Comparison of ENCODE assay signal across 16 mouse cellular contexts in genomic region chr5:74229775-74230413, GRCm38 (mm10). TPM values are rescaled to one million over a fixed set of nuclear protein-coding genes. Genes with fewer than 3 reads are reported as not detected.
DNase-seq lines count a peak whose midpoint lies in the region; ATAC-seq and TF ChIP-seq lines count a peak whose summit lies in the region.
"Had no signal": no experiment of that assay in that cellular context is flagged by ENCODE, and none has a peak within 500 bp of the region (broad histone marks: within the 10 kb centered on the region; RNA-seq: fewer than 3 reads in every experiment).

No protein-coding gene starts in this region.

- H3K4me2 ChIP-seq in hindbrain, embryonic 11.5 days (replicated peaks; ENCODE audit: low read depth, low read length) = no peak overlapping the region
- H3K4me2 ChIP-seq in hindbrain, embryonic 14.5 days (replicated peaks) = no peak overlapping the region
- H3K4me2 ChIP-seq in lung, postnatal 0 days (replicated peaks; ENCODE audit: low read depth, low read length) = no peak overlapping the region
- H3K4me2 ChIP-seq in midbrain, postnatal 0 days (ENCODE audit: low read depth, low read length, poor library complexity, severe bottlenecking) = no peak overlapping the region
- H3K4me2 ChIP-seq: embryonic facial prominence, embryonic 15.5 days had no signal

- H3K9ac ChIP-seq in hindbrain, embryonic 11.5 days (ENCODE audit: low read depth, low read length) = no peak overlapping the region
- no peak overlapping the region for H3K9ac ChIP-seq in hindbrain, embryonic 14.5 days
- H3K9ac ChIP-seq in lung, postnatal 0 days (replicated peaks; ENCODE audit: low read depth) = no peak overlapping the region
- no peak overlapping the region for H3K9ac ChIP-seq in midbrain, postnatal 0 days (replicated peaks; ENCODE audit: low read length, poor library complexity, severe bottlenecking)
- H3K9ac ChIP-seq: embryonic facial prominence, embryonic 15.5 days had no signal

- no peak for DNase-seq in heart, embryonic 10.5 days (ENCODE audit: low spot score)
- no peak for DNase-seq in heart, postnatal 25 days (ENCODE audit: low spot score)
- no peak for DNase-seq in hindbrain, embryonic 11.5 days (ENCODE audit: low spot score)
- DNase-seq in hindbrain, embryonic 14.5 days (ENCODE audit: low spot score) = no peak
- no peak for DNase-seq in lung, postnatal 0 days (ENCODE audit: low spot score)
- no peak for DNase-seq in lung, adult 18-20 months
- DNase-seq in midbrain, postnatal 0 days (ENCODE audit: low spot score) = no peak
- no peak for DNase-seq in adrenal gland, postnatal 14 days
- DNase-seq: adrenal gland, postnatal 25 days; cerebellum, adult 8-10 months; kidney, postnatal 36 days; right cerebral cortex, adult 18-20 months; thymus, postnatal 36 days had no signal

- peaks cover 20% of the 10 kb centered on the region for H3K4me1 ChIP-seq in heart, embryonic 10.5 days
- H3K4me1 ChIP-seq in hindbrain, embryonic 11.5 days (replicated peaks; ENCODE audit: control insufficient read depth, insufficient read depth, low read length) = peaks cover 2% of the 10 kb centered on the region
- 0 out of 2 replicates have a peak, but pooled peaks cover 6% of the 10 kb centered on the region for H3K4me1 ChIP-seq in hindbrain, embryonic 14.5 days (replicated peaks; ENCODE audit: control insufficient read depth, insufficient read depth, low read length)
- H3K4me1 ChIP-seq in lung, postnatal 0 days (ENCODE audit: insufficient read depth, low read depth, low read length) = no peaks in the 10 kb centered on the region; the same call in 1 of the 2 replicates
- no peaks in the 10 kb centered on the region for H3K4me1 ChIP-seq in midbrain, postnatal 0 days (ENCODE audit: insufficient read depth, low read length)

- peak overlapping the region; percentile 83 for H3K27ac ChIP-seq in heart, embryonic 10.5 days
- no peak overlapping the region for H3K27ac ChIP-seq in hindbrain, embryonic 11.5 days (ENCODE audit: low read depth, low read length)
- no peak overlapping the region for H3K27ac ChIP-seq in hindbrain, embryonic 14.5 days
- H3K27ac ChIP-seq in lung, postnatal 0 days (ENCODE audit: low read length) = no peak overlapping the region
- no peak overlapping the region for H3K27ac ChIP-seq in midbrain, postnatal 0 days (ENCODE audit: low read depth, low read length)
- H3K27ac ChIP-seq: embryonic facial prominence, embryonic 15.5 days had no signal

- H3K36me3 ChIP-seq in heart, embryonic 10.5 days = no peaks in the 10 kb centered on the region
- H3K36me3 ChIP-seq in hindbrain, embryonic 11.5 days (ENCODE audit: control insufficient read depth, insufficient read depth, low read length) = no peaks in the 10 kb centered on the region
- H3K36me3 ChIP-seq in hindbrain, embryonic 14.5 days (replicated peaks; ENCODE audit: control insufficient read depth, insufficient read depth) = no peaks in the 10 kb centered on the region
- no peaks in the 10 kb centered on the region for H3K36me3 ChIP-seq in lung, postnatal 0 days (ENCODE audit: insufficient read depth, low read length)
- H3K36me3 ChIP-seq in midbrain, postnatal 0 days (ENCODE audit: insufficient read depth, low read length) = no peaks in the 10 kb centered on the region
- H3K36me3 ChIP-seq: embryonic facial prominence, embryonic 15.5 days had no signal

- intact Hi-C loops in heart, postnatal 25 days (cut with DNase I) = no loop called here

- peak; percentile 14; the same call in 1 of the 2 replicates for ATAC-seq in hindbrain, embryonic 11.5 days (ENCODE audit: low FRiP score)
- ATAC-seq in hindbrain, embryonic 14.5 days (ENCODE audit: low FRiP score) = no peak
- ATAC-seq in lung, postnatal 0 days = 0 out of 2 replicates have a peak, but pooled peaks have one; percentile 1
- ATAC-seq in midbrain, postnatal 0 days (ENCODE audit: low FRiP score) = 0 out of 2 replicates have a peak, but pooled peaks have one; percentile 38
- ATAC-seq: intestine, embryonic 16.5 days had no signal

- whole genome bisulfite sequencing in heart, embryonic 10.5 days = 28% methylated on average over 11 of the region's 11 CpGs
- WGBS in hindbrain, embryonic 11.5 days = 54% methylated on average over 11 of the region's 11 CpGs
- 44% methylated on average over 11 of the region's 11 CpGs for WGBS in hindbrain, embryonic 14.5 days
- WGBS in lung, postnatal 0 days = 38% methylated on average over 11 of the region's 11 CpGs
- WGBS in midbrain, postnatal 0 days = 52% methylated on average over 11 of the region's 11 CpGs

- no peaks in the 10 kb centered on the region for H3K27me3 ChIP-seq in heart, embryonic 10.5 days (ENCODE audit: insufficient read depth, poor library complexity, severe bottlenecking)
- no peaks in the 10 kb centered on the region for H3K27me3 ChIP-seq in hindbrain, embryonic 11.5 days (ENCODE audit: control insufficient read depth, insufficient read depth, low read length)
- H3K27me3 ChIP-seq in hindbrain, embryonic 14.5 days (ENCODE audit: control insufficient read depth, insufficient read depth, low read length) = no peaks in the 10 kb centered on the region
- no peaks in the 10 kb centered on the region for H3K27me3 ChIP-seq in lung, postnatal 0 days (replicated peaks; ENCODE audit: insufficient read depth, low read length)
- no peaks in the 10 kb centered on the region for H3K27me3 ChIP-seq in midbrain, postnatal 0 days (ENCODE audit: insufficient read depth, low read length)
- H3K27me3 ChIP-seq: embryonic facial prominence, embryonic 15.5 days had no signal

- no peak for TF ChIP-seq CTCF in lung, postnatal 0 days (IDR thresholded peaks at IDR 0.05)
- no peak for TF ChIP-seq CTCF in midbrain, postnatal 0 days (IDR thresholded peaks at IDR 0.05)

- H3K9me3 ChIP-seq in heart, embryonic 10.5 days = no peaks in the 10 kb centered on the region
- H3K9me3 ChIP-seq in hindbrain, embryonic 11.5 days (ENCODE audit: control insufficient read depth, low read length) = no peaks in the 10 kb centered on the region
- H3K9me3 ChIP-seq in hindbrain, embryonic 14.5 days (ENCODE audit: control insufficient read depth, low read length) = no peaks in the 10 kb centered on the region
- no peaks in the 10 kb centered on the region for H3K9me3 ChIP-seq in lung, postnatal 0 days (ENCODE audit: low read length)
- no peaks in the 10 kb centered on the region for H3K9me3 ChIP-seq in midbrain, postnatal 0 days (ENCODE audit: low read length)
- H3K9me3 ChIP-seq: embryonic facial prominence, embryonic 15.5 days had no signal

- no peak overlapping the region for H3K4me3 ChIP-seq in heart, embryonic 10.5 days
- H3K4me3 ChIP-seq in hindbrain, embryonic 11.5 days (ENCODE audit: low read depth, low read length) = no peak overlapping the region
- H3K4me3 ChIP-seq in hindbrain, embryonic 14.5 days (replicated peaks; ENCODE audit: low read length) = no peak overlapping the region
- no peak overlapping the region for H3K4me3 ChIP-seq in lung, postnatal 0 days (ENCODE audit: low read depth, low read length)
- no peak overlapping the region for H3K4me3 ChIP-seq in midbrain, postnatal 0 days (ENCODE audit: low read depth, low read length)
- H3K4me3 ChIP-seq: embryonic facial prominence, embryonic 15.5 days; myocyte had no signal

- TF ChIP-seq EP300 in lung, postnatal 0 days (IDR thresholded peaks at IDR 0.05) = no peak

RNA-seq across cellular contexts. Expression of gene Rasl11b, which starts 34.8 kb away (rescaled TPM):
- 58.3 and 65.9 TPM in 2 replicates for polyA plus RNA-seq in heart, embryonic 10.5 days (2016; fragmentation: Nextera tagmentation; extraction: Ambion mirVana)
- total RNA-seq in heart, postnatal 25 days (2021) = 10 to 100 TPM; 35.8 to 50.2 TPM
- polyA plus RNA-seq in hindbrain, embryonic 11.5 days (2014; fragmentation: Nextera tagmentation; extraction: Ambion mirVana) = 30.1 and 33.4 TPM in 2 replicates
- polyA plus RNA-seq in hindbrain, embryonic 14.5 days (2014; fragmentation: Nextera tagmentation; extraction: Ambion mirVana) = 15.4 and 16.5 TPM in 2 replicates
- polyA plus RNA-seq in lung, postnatal 0 days (2015; fragmentation: Nextera tagmentation; extraction: Ambion mirVana) = 80.4 and 86.7 TPM in 2 replicates
- 2.6 TPM in 2 replicates for total RNA-seq in midbrain, postnatal 0 days (2014; rRNA removed)
- polyA plus RNA-seq in midbrain, postnatal 0 days (2015; fragmentation: Nextera tagmentation; extraction: Ambion mirVana) = 9.2 and 10.6 TPM in 2 replicates
- 16.0 and 17.8 TPM in 2 replicates for total RNA-seq in adrenal gland, postnatal 14 days (2021)
